In genomic region chr8:126935932-126936331, GRCm38 (mm10) we compare ENCODE assay signal across 11 mouse cellular contexts. TPM values are rescaled to one million over a fixed set of nuclear protein-coding genes. Genes with fewer than 3 reads are reported as not detected.
A peak's percentile ranks its signal among the peaks of the same experiment; 100 is the strongest.
DNase-seq lines count a peak whose midpoint lies in the region; ATAC-seq and TF ChIP-seq lines count a peak whose summit lies in the region.
"Had no signal": no experiment of that assay in that cellular context is flagged by ENCODE, and none has a peak within 500 bp of the region (broad histone marks: within the 10 kb centered on the region; RNA-seq: fewer than 3 reads in every experiment).

No protein-coding gene starts in this region.

- peak; percentile 24 for DNase-seq in hindbrain, postnatal 0 days (ENCODE audit: low spot score)
- no peak for DNase-seq in spleen, adult 2 months (ENCODE audit: low read depth in 1 of 2, low spot score in 2 of 2)
- DNase-seq in spleen, postnatal 4 days (ENCODE audit: low spot score in 2 of 2): no peak
- DNase-seq in R1 (ENCODE audit: low read depth, low spot score): peak; percentile 37
- no peak for DNase-seq in stomach, postnatal 0 days (ENCODE audit: low spot score)
- DNase-seq: right cerebral cortex, adult 18-20 months had no signal

- H3K27me3 ChIP-seq in hindbrain, postnatal 0 days (ENCODE audit: insufficient read depth, low read length): no peaks in the 10 kb centered on the region
- H3K27me3 ChIP-seq in hindbrain, embryonic 12.5 days: no peaks in the 10 kb centered on the region
- H3K27me3 ChIP-seq in spleen, adult 2 months (ENCODE audit: control insufficient read depth, insufficient read depth, low read length): no peaks in the 10 kb centered on the region
- no peaks in the 10 kb centered on the region for H3K27me3 ChIP-seq in stomach, postnatal 0 days (ENCODE audit: control insufficient read depth, insufficient read depth, low read length)
- H3K27me3 ChIP-seq in hindbrain, embryonic 16.5 days (replicated peaks; ENCODE audit: control insufficient read depth, insufficient read depth, low read length): no peaks in the 10 kb centered on the region
- H3K27me3 ChIP-seq: forebrain, embryonic 13.5 days; liver, embryonic 15.5 days had no signal

- H3K9ac ChIP-seq in hindbrain, postnatal 0 days (replicated peaks; ENCODE audit: low read length): no peak overlapping the region
- no peak overlapping the region for H3K9ac ChIP-seq in hindbrain, embryonic 12.5 days
- no peak overlapping the region for H3K9ac ChIP-seq in stomach, postnatal 0 days (ENCODE audit: low read length)
- no peak overlapping the region for H3K9ac ChIP-seq in hindbrain, embryonic 16.5 days (ENCODE audit: low read depth, low read length)
- H3K9ac ChIP-seq: forebrain, embryonic 13.5 days; liver, embryonic 15.5 days had no signal

- no peak for ATAC-seq in hindbrain, postnatal 0 days
- ATAC-seq in hindbrain, embryonic 12.5 days (ENCODE audit: low FRiP score): no peak
- 0 out of 2 replicates have a peak, but pooled peaks have one; percentile 13 for ATAC-seq in stomach, postnatal 0 days (ENCODE audit: low FRiP score, low TSS enrichment)
- no peak for ATAC-seq in hindbrain, embryonic 16.5 days
- ATAC-seq: forebrain, embryonic 13.5 days had no signal

- peak; percentile 72 for TF ChIP-seq CTCF in hindbrain, postnatal 0 days (IDR thresholded peaks at IDR 0.05; ENCODE audit: low read depth)
- peak; percentile 13; the same call in 1 of the 2 replicates for TF ChIP-seq CTCF in spleen, adult 2 months (IDR thresholded peaks at IDR 0.05; ENCODE audit: extremely low read depth, insufficient read depth, insufficient read length, insufficient replicate concordance)
- peak; percentile 76 for TF ChIP-seq CTCF in stomach, postnatal 0 days (IDR thresholded peaks at IDR 0.05; ENCODE audit: low read depth)

- no peak overlapping the region for H3K4me2 ChIP-seq in hindbrain, postnatal 0 days (ENCODE audit: low read depth, low read length)
- no peak overlapping the region for H3K4me2 ChIP-seq in hindbrain, embryonic 12.5 days (replicated peaks)
- H3K4me2 ChIP-seq in stomach, postnatal 0 days (replicated peaks; ENCODE audit: low read depth): no peak overlapping the region
- H3K4me2 ChIP-seq in hindbrain, embryonic 16.5 days (ENCODE audit: low read length): no peak overlapping the region
- H3K4me2 ChIP-seq: forebrain, embryonic 13.5 days; liver, embryonic 15.5 days had no signal

- TF ChIP-seq POLR2A in spleen, adult 2 months (IDR thresholded peaks at IDR 0.05; ENCODE audit: low read depth, low read length): no peak

- H3K4me3 ChIP-seq in hindbrain, postnatal 0 days (ENCODE audit: low read length): no peak overlapping the region
- H3K4me3 ChIP-seq in hindbrain, embryonic 12.5 days: no peak overlapping the region
- H3K4me3 ChIP-seq in spleen, adult 2 months (ENCODE audit: extremely low read depth, insufficient read depth, insufficient read length): no peak overlapping the region
- H3K4me3 ChIP-seq in stomach, postnatal 0 days (ENCODE audit: low read depth, low read length): no peak overlapping the region
- H3K4me3 ChIP-seq in hindbrain, embryonic 16.5 days (ENCODE audit: low read length): no peak overlapping the region
- H3K4me3 ChIP-seq: forebrain, embryonic 13.5 days; heart, embryonic 10.5 days; liver, embryonic 15.5 days had no signal

- peaks cover 31% of the 10 kb centered on the region for H3K36me3 ChIP-seq in hindbrain, postnatal 0 days (ENCODE audit: insufficient read depth, low read length)
- H3K36me3 ChIP-seq in hindbrain, embryonic 12.5 days: peaks cover 56% of the 10 kb centered on the region
- H3K36me3 ChIP-seq in spleen, adult 2 months (ENCODE audit: control insufficient read depth, insufficient read depth, low read length): peaks cover 37% of the 10 kb centered on the region
- H3K36me3 ChIP-seq in stomach, postnatal 0 days (ENCODE audit: control insufficient read depth, insufficient read depth, low read length): peaks cover 36% of the 10 kb centered on the region
- H3K36me3 ChIP-seq in hindbrain, embryonic 16.5 days (ENCODE audit: control insufficient read depth, insufficient read depth, low read length): peaks cover 44% of the 10 kb centered on the region

- H3K9me3 ChIP-seq in hindbrain, postnatal 0 days (ENCODE audit: low read length): no peaks in the 10 kb centered on the region
- no peaks in the 10 kb centered on the region for H3K9me3 ChIP-seq in hindbrain, embryonic 12.5 days (replicated peaks)
- H3K9me3 ChIP-seq in stomach, postnatal 0 days (ENCODE audit: control insufficient read depth, low read length): no peaks in the 10 kb centered on the region
- no peaks in the 10 kb centered on the region for H3K9me3 ChIP-seq in hindbrain, embryonic 16.5 days (ENCODE audit: control insufficient read depth, low read length)
- H3K9me3 ChIP-seq: forebrain, embryonic 13.5 days; heart, embryonic 10.5 days; liver, embryonic 15.5 days had no signal

- no peaks in the 10 kb centered on the region for H3K4me1 ChIP-seq in hindbrain, postnatal 0 days (ENCODE audit: insufficient read depth, low read length)
- no peaks in the 10 kb centered on the region for H3K4me1 ChIP-seq in hindbrain, embryonic 12.5 days
- H3K4me1 ChIP-seq in spleen, adult 2 months (ENCODE audit: control insufficient read depth, insufficient read depth, insufficient read length): no peaks in the 10 kb centered on the region
- no peaks in the 10 kb centered on the region for H3K4me1 ChIP-seq in stomach, postnatal 0 days (replicated peaks; ENCODE audit: control insufficient read depth, insufficient read depth)
- H3K4me1 ChIP-seq in hindbrain, embryonic 16.5 days (ENCODE audit: control insufficient read depth, insufficient read depth, low read depth, low read length): no peaks in the 10 kb centered on the region
- H3K4me1 ChIP-seq: forebrain, embryonic 13.5 days had no signal

- no peak overlapping the region for H3K27ac ChIP-seq in hindbrain, postnatal 0 days
- no peak overlapping the region for H3K27ac ChIP-seq in hindbrain, embryonic 12.5 days
- H3K27ac ChIP-seq in spleen, adult 2 months (ENCODE audit: insufficient read depth, low read length): no peak overlapping the region
- H3K27ac ChIP-seq in stomach, postnatal 0 days (replicated peaks): no peak overlapping the region
- no peak overlapping the region for H3K27ac ChIP-seq in hindbrain, embryonic 16.5 days (ENCODE audit: low read depth, low read length)
- H3K27ac ChIP-seq: forebrain, embryonic 13.5 days; heart, embryonic 10.5 days; liver, embryonic 15.5 days had no signal

- no peak for TF ChIP-seq EP300 in stomach, postnatal 0 days (optimal IDR thresholded peaks at IDR 0.05)

RNA-seq across cellular contexts. Expression of gene Tomm20, which starts 9.7 kb away (rescaled TPM):
- total RNA-seq in hindbrain, postnatal 0 days (2014; rRNA removed): 125 and 141 TPM in 2 replicates
- polyA plus RNA-seq in hindbrain, postnatal 0 days (2015; fragmentation: Nextera tagmentation; extraction: Ambion mirVana): 224 and 232 TPM in 2 replicates
- 181 and 182 TPM in 2 replicates for polyA plus RNA-seq in hindbrain, embryonic 12.5 days (2016; fragmentation: Nextera tagmentation; extraction: Ambion mirVana)
- 346 and 417 TPM in 2 replicates for polyA plus RNA-seq in spleen, adult 2 months (2012; rRNA removed)
- polyA plus RNA-seq in stomach, postnatal 0 days (2015; fragmentation: Nextera tagmentation; extraction: Ambion mirVana): 158 and 175 TPM in 2 replicates
- polyA plus RNA-seq in hindbrain, embryonic 16.5 days (2015; fragmentation: Nextera tagmentation; extraction: Ambion mirVana): 217 and 231 TPM in 2 replicates

RNA-seq across cellular contexts. Expression of gene Rbm34, which starts 34.9 kb away (rescaled TPM):
- total RNA-seq in hindbrain, postnatal 0 days (2014; rRNA removed): 9.8 and 10.4 TPM in 2 replicates
- 28.3 and 29.0 TPM in 2 replicates for polyA plus RNA-seq in hindbrain, postnatal 0 days (2015; fragmentation: Nextera tagmentation; extraction: Ambion mirVana)
- 31.4 and 34.1 TPM in 2 replicates for polyA plus RNA-seq in hindbrain, embryonic 12.5 days (2016; fragmentation: Nextera tagmentation; extraction: Ambion mirVana)
- polyA plus RNA-seq in spleen, adult 2 months (2012; rRNA removed): 2.6 and 3.0 TPM in 2 replicates
- 18.4 and 19.5 TPM in 2 replicates for polyA plus RNA-seq in stomach, postnatal 0 days (2015; fragmentation: Nextera tagmentation; extraction: Ambion mirVana)
- polyA plus RNA-seq in hindbrain, embryonic 16.5 days (2015; fragmentation: Nextera tagmentation; extraction: Ambion mirVana): 20.5 and 21.2 TPM in 2 replicates

Comparison
In these comparisons a context has a peak if more than half of its experiments do, and no peak if none do; other contexts are left out.
1. DNase-seq: peak in hindbrain, postnatal 0 days (single experiment) and R1 (single experiment); none in spleen, adult 2 months (0 of 2), spleen, postnatal 4 days (0 of 2) and stomach, postnatal 0 days (single experiment).
2. CTCF ChIP-seq: peak in every context shown above with its lines; median percentile 76 in stomach, postnatal 0 days; 72 in hindbrain, postnatal 0 days; 13 in spleen, adult 2 months.